Mouse (Mus musculus) left cerebral cortex, postnatal 36 days (tissue): ENCODE data around the gene Lrrc4c. TPM values are rescaled to one million over a fixed set of nuclear protein-coding genes. Genes with fewer than 3 reads are reported as not detected.

Source experiments
- DNase-seq, 2 experiments: peaks; one replicate each; pipeline ENCODE4 v3.0.0; 2021 to 2022; ENCODE audit warnings: low spot score in 2 of 2, mixed read lengths in 1 of 2
- intact Hi-C: fragments of 180-260 bp; cut with DNase I; formaldehyde crosslinking; loops from one replicate; pipeline ENCODE4 v1.15.1; 2025
- total RNA-seq, 2 experiments: library from RNA; stranded (reverse); gene quantifications; 2 replicates each; pipeline ENCODE4 v1.2.3; 2021

Lrrc4c gene
- total RNA-seq, 2 experiments from 2014 or later: 118 to 135 TPM

- intact Hi-C loops: loop anchor here (10.0 kb wide), 1 partner anchor 260 kb away; no protein-coding TSS in a partner anchor
- peak; percentile 63 to 65 for DNase-seq
These were observed 1096.7 kb downstream of the Lrrc4c start for GRCm38 (mm10) chr2:97414416-97415362.

GRCm38 (mm10) chr2:97434140-97434539 is 1116.2 kb downstream of the Lrrc4c start:
- intact Hi-C loops: no loop called here
- no peak for DNase-seq

DNA sequence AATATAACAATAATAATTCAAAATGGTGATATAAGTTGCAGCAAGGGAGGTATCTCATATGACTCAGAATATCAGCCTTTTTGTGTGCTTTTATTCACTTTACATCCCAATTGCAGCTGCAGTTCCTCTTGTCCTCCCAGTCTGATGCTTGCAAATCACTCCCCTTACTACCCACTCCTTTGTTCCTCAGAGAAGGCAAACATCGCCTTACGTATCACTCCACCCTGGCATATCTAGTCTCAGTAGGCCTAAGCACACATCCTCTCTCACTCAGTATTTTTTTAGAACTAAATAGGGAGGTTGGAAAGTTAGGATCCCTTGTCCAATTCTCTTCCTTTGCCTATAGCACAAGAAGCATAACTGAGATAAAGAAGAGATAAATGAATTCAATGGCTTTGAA is 1117.6 kb downstream of the Lrrc4c start:
- no peak for DNase-seq
- intact Hi-C loops: no loop called here

DNA sequence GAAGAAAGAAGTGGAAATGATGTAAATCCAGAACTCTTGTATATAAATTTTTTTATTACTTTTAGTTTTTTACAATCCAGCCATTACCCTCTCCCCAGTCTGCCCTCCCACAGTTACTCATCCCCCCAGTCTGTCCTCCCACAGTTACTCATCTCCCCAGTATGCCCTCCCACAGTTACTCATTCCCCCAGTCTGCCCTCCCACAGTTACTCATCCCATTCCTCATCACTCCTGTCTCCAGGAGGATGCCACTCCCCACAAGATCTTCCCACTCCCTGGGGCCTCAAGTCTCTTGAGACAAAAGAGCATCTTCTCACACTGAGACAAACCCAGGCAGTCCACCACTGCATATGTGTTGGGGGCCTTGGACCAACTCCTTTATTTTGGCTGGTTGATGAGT is 1119.8 kb downstream of the Lrrc4c start:
- intact Hi-C loops: no loop called here
- DNase-seq: no peak

DNA sequence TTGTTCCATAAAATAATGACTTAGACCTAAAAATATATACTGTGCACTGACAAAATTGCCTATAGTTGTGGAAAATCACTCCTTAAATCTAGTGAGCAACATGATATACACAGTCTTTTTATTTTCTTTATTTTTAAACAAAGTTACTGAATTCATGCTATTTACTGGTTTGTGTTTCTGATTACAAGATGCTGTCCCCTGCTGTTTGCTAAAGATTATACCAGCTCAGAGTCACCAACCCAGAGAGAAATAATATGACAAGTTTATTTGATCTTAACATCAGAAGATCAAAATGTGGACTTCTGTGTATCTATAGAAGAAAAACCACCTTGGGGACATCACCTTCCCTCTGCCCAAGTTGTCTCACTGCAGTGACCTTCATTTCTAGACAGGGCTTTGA is 1145.6 kb downstream of the Lrrc4c start:
- intact Hi-C loops: no loop called here
- no peak for DNase-seq

GRCm38 (mm10) chr2:97466243-97466793 is 1148.3 kb downstream of the Lrrc4c start:
- intact Hi-C loops: loop anchor here (5.0 kb wide), 4 partner anchors 141 to 1921 kb away; no protein-coding TSS in a partner anchor
- DNase-seq: peak; percentile 87 to 89

- intact Hi-C loops: loop anchor here (5.0 kb wide), 4 partner anchors 140 to 1920 kb away; no protein-coding TSS in a partner anchor
- DNase-seq: peak; percentile 48 to 60
These were observed 1149.1 kb downstream of the Lrrc4c start for GRCm38 (mm10) chr2:97467031-97467549.

DNA sequence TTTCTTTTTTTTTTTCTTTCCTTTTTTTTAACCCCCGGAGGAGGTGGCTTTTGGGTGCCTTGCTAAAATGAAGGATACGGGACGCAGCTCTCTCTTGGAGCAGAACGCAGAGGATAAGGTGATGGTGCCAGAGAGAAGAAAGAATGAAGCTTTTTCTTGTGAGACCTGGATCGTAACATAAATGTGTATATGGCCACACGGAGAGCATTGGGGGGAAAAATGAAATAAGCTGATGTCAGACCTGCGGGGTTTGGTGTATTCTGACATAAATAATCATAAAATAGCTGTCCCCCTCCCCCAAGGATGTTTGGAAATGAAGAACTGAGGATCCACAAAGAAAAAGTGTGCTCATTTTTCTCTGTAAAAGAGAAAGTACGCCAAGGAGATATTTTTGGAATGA is 1149.7 kb downstream of the Lrrc4c start:
- no peak for DNase-seq
- intact Hi-C loops: loop anchor here (5.0 kb wide), 4 partner anchors 140 to 1920 kb away; no protein-coding TSS in a partner anchor

- intact Hi-C loops: loop anchor here (5.0 kb wide), 4 partner anchors 139 to 1919 kb away; no protein-coding TSS in a partner anchor
- DNase-seq: peak; percentile 23 to 29
These were observed 1150.4 kb downstream of the Lrrc4c start for GRCm38 (mm10) chr2:97468372-97468771.

GRCm38 (mm10) chr2:97469396-97469795 is 1151.4 kb downstream of the Lrrc4c start:
- DNase-seq: no peak
- intact Hi-C loops: loop anchor here (5.0 kb wide), 4 partner anchors 138 to 1918 kb away; no protein-coding TSS in a partner anchor

DNA sequence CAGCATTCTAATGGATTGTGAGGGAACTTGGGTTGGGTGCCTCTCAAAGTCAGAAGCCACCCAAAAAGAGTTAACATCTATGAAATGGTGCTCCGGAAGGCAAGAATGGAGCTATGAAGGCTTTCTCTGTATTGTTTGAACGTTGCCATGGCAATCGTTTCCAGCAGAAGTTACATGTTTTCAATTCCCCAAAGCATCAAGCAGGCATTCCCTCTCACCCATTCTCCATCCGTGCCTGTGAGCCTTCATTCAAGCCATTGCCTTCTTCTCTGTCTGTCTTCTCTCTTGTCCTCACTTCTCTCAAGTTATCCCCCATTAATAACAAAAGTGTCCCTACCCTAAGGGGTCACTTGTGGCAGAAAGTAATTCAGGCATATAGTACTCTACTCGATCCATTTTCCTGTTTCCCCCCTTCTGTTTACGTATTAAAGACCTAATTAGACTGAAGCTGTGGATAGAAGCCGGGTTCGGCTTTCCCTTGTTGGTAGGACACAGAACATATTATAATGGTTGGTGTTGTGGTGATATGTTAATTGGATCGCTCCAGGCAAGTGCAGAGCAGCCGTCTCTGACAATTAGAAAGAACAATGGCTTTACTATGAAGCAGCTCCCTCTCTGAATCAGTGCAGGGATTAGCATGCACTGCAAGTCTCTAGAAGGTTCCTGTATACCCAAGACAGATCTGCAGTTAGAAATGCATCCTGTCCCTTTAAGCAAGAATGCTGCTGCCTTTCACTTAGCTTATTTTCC is 1160.4 kb downstream of the Lrrc4c start:
- intact Hi-C loops: no loop called here
- DNase-seq: peak; percentile 16 to 32

GRCm38 (mm10) chr2:97478925-97479298 is 1160.9 kb downstream of the Lrrc4c start:
- intact Hi-C loops: no loop called here
- peak; percentile 34 to 56 for DNase-seq

DNA sequence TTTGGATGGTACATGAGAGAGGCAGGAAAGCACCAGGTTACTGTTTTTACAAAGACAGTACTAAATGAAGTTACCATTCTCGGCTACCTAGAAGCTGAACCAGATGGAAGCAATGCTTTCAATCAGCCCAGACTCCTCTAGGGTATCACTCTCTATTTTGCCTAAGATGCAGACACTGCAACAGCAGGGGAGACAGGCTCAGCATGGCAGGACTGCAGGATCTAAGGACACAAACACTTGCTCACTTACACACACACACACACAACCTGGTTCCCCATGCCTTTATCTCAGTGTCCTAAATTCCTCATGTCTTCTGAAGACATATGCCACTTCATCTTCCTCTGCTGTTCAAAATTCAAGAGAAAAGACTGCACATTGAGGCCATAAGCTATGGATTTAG is 1167.0 kb downstream of the Lrrc4c start:
- intact Hi-C loops: no loop called here

GRCm38 (mm10) chr2:97485609-97486008 is 1167.6 kb downstream of the Lrrc4c start:
- DNase-seq: no peak
- intact Hi-C loops: no loop called here

More for the DNA sequence above, 1167.0 kb downstream of the Lrrc4c start:
- no peak for DNase-seq

- DNase-seq: no peak
- intact Hi-C loops: no loop called here
These were observed 1169.6 kb downstream of the Lrrc4c start for GRCm38 (mm10) chr2:97487567-97487966.

GRCm38 (mm10) chr2:97497069-97497468 is 1179.1 kb downstream of the Lrrc4c start:
- no peak for DNase-seq
- intact Hi-C loops: no loop called here

GRCm38 (mm10) chr2:97502501-97502900 is 1184.5 kb downstream of the Lrrc4c start:
- DNase-seq: no peak
- intact Hi-C loops: no loop called here

- no peak for DNase-seq
These were observed 1186.9 kb downstream of the Lrrc4c start for GRCm38 (mm10) chr2:97504902-97505301.

GRCm38 (mm10) chr2:97524256-97524922 is 1206.4 kb downstream of the Lrrc4c start:
- intact Hi-C loops: no loop called here
- no peak for DNase-seq

More at GRCm38 (mm10) chr2:97504902-97505301, 1186.9 kb downstream of the Lrrc4c start:
- intact Hi-C loops: no loop called here
